Mouse (Mus musculus): Measurements from ENCODE around the gene Fgf23. TPM values are rescaled to one million over a fixed set of nuclear protein-coding genes. Genes with fewer than 3 reads are reported as not detected.

The Fgf23 gene
- polyA plus RNA-seq, 1 experiment from 2014 or later: 0.11 TPM

DNA sequence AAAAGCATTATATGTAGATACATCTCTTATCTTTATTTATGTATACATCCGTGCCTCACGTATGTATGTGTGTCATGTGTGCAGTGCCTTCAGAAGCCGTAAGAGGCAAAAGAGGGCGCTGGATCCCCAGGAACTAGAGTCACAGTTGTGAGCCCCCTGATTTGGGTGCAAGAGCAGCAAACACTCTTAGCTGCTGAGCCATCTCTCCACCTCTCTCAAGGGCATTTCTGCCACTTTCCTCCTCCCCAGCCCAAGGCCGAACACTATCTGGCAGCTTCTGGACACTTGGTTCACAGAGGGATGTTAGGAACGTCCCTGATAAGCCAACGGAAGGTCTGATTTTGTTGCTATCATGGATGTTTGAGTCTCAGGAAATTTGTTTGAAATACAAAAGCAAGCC lies 50.8 kb downstream of the Fgf23 start:
- DNase-seq (ENCODE audit: low spot score): no peak
- peaks cover 26% of the 10 kb centered on the region for H3K36me3 ChIP-seq
- no peak overlapping the region for H3K4me3 ChIP-seq
- H3K27me3 ChIP-seq (ENCODE audit: insufficient read depth, poor library complexity, severe bottlenecking): no peaks in the 10 kb centered on the region; the same call in 1 of the 2 replicates
- no peak overlapping the region for H3K27ac ChIP-seq
- H3K4me1 ChIP-seq: no peaks in the 10 kb centered on the region
- H3K9me3 ChIP-seq: no peaks in the 10 kb centered on the region
- WGBS: 71% methylated on average over 7 of the region's 7 CpGs

DNA sequence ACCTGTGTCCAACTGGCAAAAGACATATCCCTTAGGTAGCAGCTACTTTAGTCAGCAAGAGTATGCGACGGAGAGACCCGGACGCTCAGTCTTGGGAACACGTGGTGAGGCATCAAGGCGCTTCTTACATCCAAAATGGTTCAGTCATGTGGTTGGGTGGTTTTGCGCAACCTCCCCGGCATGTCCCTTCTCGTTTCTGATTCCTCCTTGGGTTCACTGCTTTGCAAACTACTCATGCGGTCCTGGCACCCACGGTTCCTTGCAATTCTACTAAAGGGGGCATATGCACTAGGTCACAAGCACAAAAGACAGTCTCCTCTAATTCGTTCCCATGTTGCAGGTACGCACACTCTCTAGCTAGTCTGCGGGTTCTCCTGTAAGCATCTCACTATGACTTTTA lies 57.0 kb downstream of the Fgf23 start:
- WGBS: 93% methylated on average over 14 of the region's 14 CpGs
- H3K4me3 ChIP-seq: no peak overlapping the region
- peaks cover 85% of the 10 kb centered on the region for H3K36me3 ChIP-seq
- no peak overlapping the region for H3K27ac ChIP-seq
- peaks cover 7% of the 10 kb centered on the region; the same call in 1 of the 2 replicates for H3K4me1 ChIP-seq
- no peak for DNase-seq (ENCODE audit: low spot score)
- H3K27me3 ChIP-seq (ENCODE audit: insufficient read depth, poor library complexity, severe bottlenecking): no peaks in the 10 kb centered on the region
- no peaks in the 10 kb centered on the region for H3K9me3 ChIP-seq

GRCm38 (mm10) chr6:127130377-127130776 lies 57.7 kb downstream of the Fgf23 start:
- WGBS: 67% methylated on average over 13 of the region's 13 CpGs
- no peak for DNase-seq (ENCODE audit: low spot score)
- H3K36me3 ChIP-seq: peaks cover 92% of the 10 kb centered on the region
- no peak overlapping the region for H3K4me3 ChIP-seq
- no peaks in the 10 kb centered on the region for H3K27me3 ChIP-seq (ENCODE audit: insufficient read depth, poor library complexity, severe bottlenecking)
- peaks cover 14% of the 10 kb centered on the region for H3K4me1 ChIP-seq
- no peak overlapping the region for H3K27ac ChIP-seq
- no peaks in the 10 kb centered on the region for H3K9me3 ChIP-seq

Other genes starting within 250 kb of the Fgf23 start
- gene Ndufa9, start 223.8 kb upstream of the Fgf23 start, polyA plus RNA-seq (2016; fragmentation: Nextera tagmentation; extraction: Ambion mirVana): 265 and 328 TPM in 2 replicates
- 0.06 TPM in 1 of 2 replicates, not detected in the other for gene Akap3, start 219.8 kb upstream of the Fgf23 start, polyA plus RNA-seq (2016; fragmentation: Nextera tagmentation; extraction: Ambion mirVana)
- gene Dyrk4, start 151.1 kb upstream of the Fgf23 start, polyA plus RNA-seq (2016; fragmentation: Nextera tagmentation; extraction: Ambion mirVana): not detected in 2 replicates
- gene Rad51ap1, start 133.3 kb upstream of the Fgf23 start, polyA plus RNA-seq (2016; fragmentation: Nextera tagmentation; extraction: Ambion mirVana): 42.4 and 53.0 TPM in 2 replicates
- gene D6Wsu163e, start 132.9 kb upstream of the Fgf23 start, polyA plus RNA-seq (2016; fragmentation: Nextera tagmentation; extraction: Ambion mirVana): 12.7 and 12.9 TPM in 2 replicates
- gene Fgf6, start 57.3 kb upstream of the Fgf23 start, polyA plus RNA-seq (2016; fragmentation: Nextera tagmentation; extraction: Ambion mirVana): 0.24 and 0.30 TPM in 2 replicates
- gene Tigar, start 36.7 kb downstream of the Fgf23 start, polyA plus RNA-seq (2016; fragmentation: Nextera tagmentation; extraction: Ambion mirVana): 9.0 and 12.6 TPM in 2 replicates
- gene Ccnd2, start 79.3 kb downstream of the Fgf23 start, polyA plus RNA-seq (2016; fragmentation: Nextera tagmentation; extraction: Ambion mirVana): 914 and 924 TPM in 2 replicates

Data from heart, embryonic 10.5 days (tissue).